Mouse (Mus musculus) gonadal fat pad, adult 2 months (tissue): ENCODE data around the gene Tmem198b. TPM values are rescaled to one million over a fixed set of nuclear protein-coding genes. Genes with fewer than 3 reads are reported as not detected.
A peak's percentile ranks its signal among the peaks of the same experiment; 100 is the strongest.
"Not testable (repeated sequence)": the region's sequence is repeated elsewhere in the genome, so short reads cannot be mapped to it uniquely, and the experiment has no call there.

Source experiments
- DNase-seq: peaks from one replicate; pipeline ENCODE4 v3.0.0-alpha.2; 2012; ENCODE audit warnings: low read depth
- polyA plus RNA-seq: library from polyadenylated mRNA; depleted of rRNA; stranded (reverse); fragments of >200 nt; gene quantifications from 2 replicates; pipeline ENCODE4 v1.2.3, GENCODE M21; 2012; rRNA removed

Tmem198b gene
- 18.0 and 22.4 TPM in 2 replicates for polyA plus RNA-seq

GRCm38 (mm10) chr10:128804271-128805091, at the start of gene Tmem198b:
TSS of gene Tmem198b (minus strand) at chr10:128804370.
- no peak for DNase-seq

GRCm38 (mm10) chr10:128850339-128850738, 46.2 kb upstream of the Tmem198b start:
- DNase-seq = no peak

- DNase-seq = no peak
Observed at GRCm38 (mm10) chr10:128848426-128848825, 44.3 kb upstream of the Tmem198b start.

GRCm38 (mm10) chr10:128846664-128847063, 42.5 kb upstream of the Tmem198b start:
- DNase-seq = no peak

- DNase-seq = no peak
Observed at GRCm38 (mm10) chr10:128845516-128845915, 41.3 kb upstream of the Tmem198b start.

GRCm38 (mm10) chr10:128843260-128843659, 39.1 kb upstream of the Tmem198b start:
- DNase-seq = no peak

- no peak for DNase-seq
Observed at GRCm38 (mm10) chr10:128840612-128841011, 36.4 kb upstream of the Tmem198b start.

GRCm38 (mm10) chr10:128839434-128839833, 35.3 kb upstream of the Tmem198b start:
- DNase-seq = no peak

GRCm38 (mm10) chr10:128837400-128837799, 33.2 kb upstream of the Tmem198b start:
- DNase-seq = no peak

- no peak for DNase-seq
Observed at GRCm38 (mm10) chr10:128823821-128824220, 19.7 kb upstream of the Tmem198b start.

- not testable (repeated sequence) for DNase-seq
Observed at GRCm38 (mm10) chr10:128823087-128823486, 18.9 kb upstream of the Tmem198b start.

GRCm38 (mm10) chr10:128822135-128822534, 18.0 kb upstream of the Tmem198b start:
- no peak for DNase-seq

- DNase-seq = peak; percentile 97
Observed at GRCm38 (mm10) chr10:128821358-128822056, 17.3 kb upstream of the Tmem198b start, which contains the start of gene Ormdl2. TSS of gene Ormdl2 (minus strand) at chr10:128821645.

GRCm38 (mm10) chr10:128820217-128820616, 16.0 kb upstream of the Tmem198b start:
- DNase-seq = no peak

GRCm38 (mm10) chr10:128817033-128817432, 12.9 kb upstream of the Tmem198b start, which contains the start of gene Sarnp:
TSS of gene Sarnp (plus strand) at chr10:128817333.
- no peak for DNase-seq

- DNase-seq = no peak
Observed at GRCm38 (mm10) chr10:128807018-128807417, 2.8 kb upstream of the Tmem198b start.

- no peak for DNase-seq
Observed at GRCm38 (mm10) chr10:128806086-128806485, 1.9 kb upstream of the Tmem198b start.

- DNase-seq = no peak
Observed at GRCm38 (mm10) chr10:128805092-128806000, 1.2 kb upstream of the Tmem198b start.

- no peak for DNase-seq
Observed at GRCm38 (mm10) chr10:128803771-128804270, 349 bp downstream of the Tmem198b start, which contains the start of gene Dnajc14. TSS of gene Dnajc14 (plus strand) at chr10:128804062.

GRCm38 (mm10) chr10:128803361-128803760, 809 bp downstream of the Tmem198b start:
- no peak for DNase-seq

- DNase-seq = no peak
Observed at GRCm38 (mm10) chr10:128802956-128803355, 1.2 kb downstream of the Tmem198b start.
